Mouse (Mus musculus) monocyte, adult 5-6 weeks (primary cell): ENCODE data around the gene Sirt5. TPM values are rescaled to one million over a fixed set of nuclear protein-coding genes. Genes with fewer than 3 reads are reported as not detected.

Source experiments
- ATAC-seq: fragments of 153-309, 156-312 bp; replicated peaks from 2 replicates; pipeline ENCODE4 v1.8.0; 2017; ENCODE audit warnings: mild to moderate bottlenecking; ENCODE audit not compliant: low TSS enrichment, insufficient number of reproducible peaks, severe bottlenecking, poor library complexity, low FRiP score
- total RNA-seq: library from RNA; stranded (forward); fragments of 200-1000, 200-491, 200-594 nt; gene quantifications from 3 replicates; pipeline ENCODE4 v1.2.3, GENCODE M21; 2017

Gene Sirt5
- total RNA-seq, 1 experiment from 2014 or later = 7.8 TPM

DNA sequence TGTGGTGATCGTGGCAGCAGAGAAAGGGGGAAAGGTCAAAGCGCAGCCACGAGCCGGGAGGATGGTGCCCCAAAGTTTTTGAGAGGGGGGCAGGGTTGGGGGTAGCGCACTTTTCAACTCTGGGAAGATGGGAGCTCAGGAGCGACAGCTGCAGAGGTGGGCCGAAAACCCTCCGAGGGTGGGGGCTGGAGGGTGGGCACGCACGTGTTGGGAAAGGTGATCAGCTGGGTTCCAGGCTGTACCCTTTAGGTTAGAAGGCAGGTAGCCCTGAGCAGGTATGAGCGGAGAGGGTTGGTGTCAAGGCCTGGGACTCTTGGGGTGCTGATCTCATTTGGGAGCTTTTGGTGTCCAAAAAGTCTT lies 509 bp downstream of the Sirt5 start:
- no peak for ATAC-seq

DNA sequence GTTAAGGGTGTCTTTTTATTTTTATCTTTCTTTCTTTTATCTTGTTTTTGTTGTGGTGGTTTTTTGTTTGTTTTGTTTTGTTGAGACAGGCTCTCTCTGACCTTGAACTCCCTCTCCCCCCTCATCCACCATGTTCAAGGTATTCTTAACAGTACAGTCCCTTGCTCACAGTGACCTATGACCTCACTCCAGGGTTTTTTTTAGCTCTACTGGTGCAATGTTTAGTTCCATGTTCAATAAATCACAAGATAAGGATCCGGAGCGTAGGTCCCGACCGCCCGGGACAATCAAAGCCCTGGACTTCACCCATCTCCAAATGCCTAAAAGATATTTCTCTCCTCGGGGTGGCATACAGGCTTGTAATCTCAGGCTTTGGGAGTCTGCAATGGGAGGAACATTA lies 4.8 kb downstream of the Sirt5 start:
- no peak for ATAC-seq

DNA sequence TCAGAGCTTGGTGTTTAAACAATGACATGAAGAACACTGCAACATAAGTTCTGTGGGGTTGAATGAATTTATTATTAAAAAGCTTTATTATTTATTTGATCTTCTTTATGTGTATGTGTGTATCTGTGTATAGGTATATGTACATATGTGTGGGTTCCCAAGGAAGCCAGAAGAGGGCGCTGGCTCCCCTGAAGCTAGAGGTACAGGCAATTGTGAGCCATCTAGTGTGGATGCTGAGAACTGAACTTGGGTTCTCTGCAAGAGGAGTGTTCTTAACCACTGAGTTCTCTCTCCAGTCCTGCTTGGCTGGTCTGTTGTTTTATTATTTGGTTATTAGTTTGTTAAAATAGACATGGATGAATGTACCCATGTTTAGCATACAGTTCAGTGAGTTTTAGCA lies 7.6 kb downstream of the Sirt5 start:
- ATAC-seq = no peak

DNA sequence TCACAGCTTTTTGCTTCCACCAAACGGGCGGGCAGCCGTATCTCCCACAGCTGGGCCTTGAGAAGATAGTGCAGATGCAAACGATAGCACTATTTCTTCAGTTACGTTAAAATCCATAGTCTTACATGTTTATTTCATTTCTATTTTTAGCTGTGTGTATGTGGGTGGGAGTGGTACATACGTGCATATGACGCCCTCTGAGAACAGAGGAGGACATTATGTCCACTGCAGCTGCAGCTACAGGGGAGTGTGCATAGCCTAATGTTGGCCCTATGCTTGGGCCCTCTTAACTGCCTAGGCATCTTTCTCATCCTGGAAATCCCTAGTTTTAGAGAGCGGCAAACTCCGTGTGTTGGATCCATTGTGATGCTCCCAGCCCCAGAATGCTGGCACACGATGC lies 8.9 kb downstream of the Sirt5 start:
- ATAC-seq = no peak

DNA sequence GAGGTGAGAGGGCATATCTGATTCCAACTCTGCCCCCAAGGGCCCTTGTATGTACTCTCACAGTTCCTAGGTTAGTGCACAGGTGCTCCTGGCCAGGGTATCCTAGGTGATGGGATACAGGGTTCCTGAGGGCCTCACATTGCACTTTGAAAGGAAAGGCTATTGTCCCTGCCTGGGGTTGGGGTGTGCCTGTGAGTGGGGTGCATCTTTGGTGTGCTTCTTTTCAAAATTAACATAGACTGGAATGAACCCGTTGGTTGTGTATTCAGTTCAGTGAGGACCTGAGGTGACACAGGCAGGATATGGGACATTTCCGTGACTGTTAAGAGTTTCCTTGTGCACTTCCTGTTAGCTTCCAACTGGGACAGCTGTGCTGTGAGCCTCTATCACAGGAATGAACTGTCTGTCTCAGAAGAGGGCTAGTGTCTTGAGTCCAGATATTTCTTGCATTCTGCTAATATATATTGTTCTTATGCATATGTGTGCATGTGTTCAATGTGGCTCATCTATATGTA lies 9.7 kb downstream of the Sirt5 start:
- ATAC-seq = no peak

GRCm38 (mm10) chr13:43379989-43380388 lies 14.7 kb downstream of the Sirt5 start:
- no peak for ATAC-seq

DNA sequence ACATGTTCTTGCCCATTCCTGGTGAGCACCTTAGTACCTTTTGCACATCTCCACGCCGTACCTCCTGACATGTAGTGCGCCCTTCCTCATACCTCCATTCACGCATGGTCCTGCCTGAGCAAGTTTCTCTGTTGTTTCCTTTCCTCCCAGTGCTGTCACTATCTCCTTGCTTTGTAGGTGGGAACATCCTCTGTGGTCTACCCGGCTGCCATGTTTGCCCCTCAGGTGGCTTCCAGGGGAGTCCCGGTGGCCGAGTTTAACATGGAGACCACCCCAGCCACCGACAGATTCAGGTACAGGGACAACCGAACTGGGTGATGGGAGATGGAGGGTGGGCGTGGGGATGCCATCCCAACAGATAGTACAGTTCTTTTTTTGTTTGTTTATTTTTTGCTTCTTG lies 20.0 kb downstream of the Sirt5 start:
- ATAC-seq = no peak

DNA sequence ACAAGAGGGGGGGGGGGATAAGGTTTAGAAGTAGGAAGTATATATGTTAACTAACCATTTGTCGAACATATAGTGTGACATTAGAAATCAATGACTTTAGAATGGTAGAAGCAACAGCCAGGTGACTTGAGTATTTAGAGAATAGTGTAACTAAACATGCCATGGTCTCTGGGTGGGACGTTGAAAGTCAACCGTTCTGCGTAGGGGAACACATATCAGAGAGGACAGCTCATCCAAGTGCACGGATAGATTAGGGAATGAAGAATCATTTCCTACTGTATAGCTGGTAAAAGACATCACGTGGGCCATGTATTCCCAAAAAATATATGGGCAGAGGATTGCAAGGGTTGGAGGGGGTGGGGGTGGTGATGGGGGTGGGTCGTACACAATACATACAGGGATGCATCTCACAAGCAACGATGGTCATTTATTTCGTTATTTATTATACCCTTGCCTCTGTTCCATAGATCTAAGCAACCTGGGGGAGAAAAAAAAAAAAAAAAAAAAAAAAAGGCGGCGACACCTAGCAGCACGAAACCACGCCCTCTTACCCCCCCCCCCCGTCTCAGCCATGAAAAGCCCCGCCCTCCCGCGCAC lies 32.5 kb downstream of the Sirt5 start:
- no peak for ATAC-seq

- peak; percentile 96 for ATAC-seq
These were observed 33.2 kb downstream of the Sirt5 start, which contains the start of gene Nol7 for GRCm38 (mm10) chr13:43398297-43399080. Gene Nol7 (plus strand): TSS chr13:43398390.

DNA sequence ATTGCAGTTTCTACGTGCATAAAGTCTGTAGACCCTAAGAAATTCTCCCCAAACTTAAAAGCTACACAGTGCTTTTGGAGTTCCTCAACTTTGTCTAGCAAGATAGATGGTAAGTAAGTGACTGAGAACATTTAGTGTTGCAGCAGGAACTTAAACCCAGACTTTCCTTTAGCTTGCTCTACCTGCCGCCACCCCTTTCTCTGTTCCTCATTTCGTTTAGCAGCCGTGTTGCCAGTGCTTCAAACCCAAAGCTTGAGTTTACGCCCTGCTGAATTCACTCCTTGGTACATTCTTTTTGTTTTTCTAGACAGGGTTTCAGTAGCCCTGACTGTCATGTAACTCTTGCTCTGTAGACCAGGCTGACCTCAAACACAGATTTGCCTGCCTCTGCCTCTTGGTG lies 34.3 kb downstream of the Sirt5 start:
- no peak; the same call in 1 of the 2 replicates for ATAC-seq

- no peak for ATAC-seq
These were observed 47.0 kb downstream of the Sirt5 start for GRCm38 (mm10) chr13:43412311-43412710.

DNA sequence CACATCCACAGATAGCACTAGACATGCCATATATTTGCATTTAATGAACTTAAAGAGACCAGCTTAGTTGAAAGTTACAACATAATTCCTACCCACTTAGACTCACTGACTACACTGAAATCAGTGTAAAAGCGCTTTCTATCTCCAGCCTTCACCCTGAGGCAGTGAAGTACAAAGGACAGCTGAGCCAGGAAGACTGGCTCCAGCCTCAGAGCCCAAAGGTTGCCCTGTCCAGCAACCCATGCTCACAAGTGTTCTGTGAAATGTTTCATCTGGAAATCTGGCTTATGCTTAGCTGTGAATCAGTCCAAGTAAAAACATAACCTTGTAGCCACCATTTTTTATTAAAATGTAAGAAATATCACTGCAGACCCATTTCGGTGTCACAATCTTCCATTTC lies 48.3 kb downstream of the Sirt5 start:
- ATAC-seq = no peak

GRCm38 (mm10) chr13:43415249-43415648 lies 50.0 kb downstream of the Sirt5 start:
- no peak for ATAC-seq

GRCm38 (mm10) chr13:43428436-43428835 lies 63.1 kb downstream of the Sirt5 start:
- ATAC-seq = no peak

GRCm38 (mm10) chr13:43433395-43433794 lies 68.1 kb downstream of the Sirt5 start:
- ATAC-seq = no peak

DNA sequence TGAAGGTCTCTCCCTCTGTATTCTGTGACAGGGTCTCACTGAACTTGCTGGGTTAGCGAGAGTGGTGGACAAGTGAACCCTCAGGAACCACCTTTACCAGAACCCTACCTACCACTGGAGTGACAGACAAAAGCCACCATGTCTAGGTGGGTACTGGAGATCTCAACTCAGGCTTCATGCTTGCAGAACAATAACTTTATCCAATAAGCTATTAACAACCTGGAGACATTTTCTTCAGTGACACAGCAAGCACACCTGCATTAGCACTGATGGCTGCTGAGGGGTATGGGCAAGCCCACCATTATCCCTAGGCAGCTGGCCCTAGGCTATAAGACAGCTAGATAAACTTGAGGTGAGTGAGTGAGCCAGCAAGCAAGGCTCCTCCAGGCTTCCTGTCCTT lies 75.1 kb downstream of the Sirt5 start:
- ATAC-seq = no peak

- no peak for ATAC-seq
These were observed 77.3 kb downstream of the Sirt5 start for GRCm38 (mm10) chr13:43442551-43442950.

- no peak for ATAC-seq
These were observed 78.4 kb downstream of the Sirt5 start for GRCm38 (mm10) chr13:43443706-43444105.

- no peak for ATAC-seq
These were observed 79.4 kb downstream of the Sirt5 start for GRCm38 (mm10) chr13:43444717-43445116.
